Mouse (Mus musculus): Measurements from ENCODE around the gene Fcgr4.
A peak's percentile ranks its signal among the peaks of the same experiment; 100 is the strongest.
"Not testable (repeated sequence)": the region's sequence is repeated elsewhere in the genome, so short reads cannot be mapped to it uniquely, and the experiment has no call there.

Gene Fcgr4

GRCm38 (mm10) chr1:171053305-171053704 is 34.6 kb downstream of the Fcgr4 start:
- no peak for DNase-seq (ENCODE audit: low read depth, low spot score)
- Histone ChIP-seq H3K27me3 (ENCODE audit: control insufficient read depth, insufficient read depth, low read length, poor library complexity, severe bottlenecking) (no peaks in the 10 kb centered on the region), H3K36me3 (ENCODE audit: control insufficient read depth, insufficient read depth, low read length, poor library complexity, severe bottlenecking) (no peaks in the 10 kb centered on the region)

GRCm38 (mm10) chr1:171057253-171057652 is 38.5 kb downstream of the Fcgr4 start:
- no peak for DNase-seq (ENCODE audit: low read depth, low spot score)
- Histone ChIP-seq H3K27me3 (ENCODE audit: control insufficient read depth, insufficient read depth, low read length, poor library complexity, severe bottlenecking) (no peaks in the 10 kb centered on the region), H3K36me3 (ENCODE audit: control insufficient read depth, insufficient read depth, low read length, poor library complexity, severe bottlenecking) (no peaks in the 10 kb centered on the region)

DNA sequence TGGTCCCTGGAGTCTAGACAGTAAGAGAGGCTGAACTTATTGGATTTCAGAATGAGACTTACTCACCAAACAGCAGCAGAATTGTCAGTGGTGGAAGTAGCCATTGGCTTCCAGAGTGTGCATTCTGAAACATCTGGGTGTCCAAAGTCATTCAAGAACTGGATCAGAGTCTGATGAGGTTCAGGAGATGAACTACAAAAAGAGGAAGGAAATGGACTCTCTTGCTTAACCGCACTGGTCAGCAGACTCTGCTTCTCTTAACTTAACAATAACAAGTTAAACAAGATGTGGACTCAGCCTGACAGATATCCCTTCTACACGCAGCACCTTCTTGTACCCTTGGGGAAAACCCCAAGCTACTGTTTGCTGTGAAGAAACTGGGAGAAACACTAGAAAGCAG is 40.5 kb downstream of the Fcgr4 start:
- DNase-seq (ENCODE audit: low read depth, low spot score): no peak
- Histone ChIP-seq H3K36me3 (ENCODE audit: control insufficient read depth, insufficient read depth, low read length, poor library complexity, severe bottlenecking) (no peaks in the 10 kb centered on the region), H3K27me3 (ENCODE audit: control insufficient read depth, insufficient read depth, low read length, poor library complexity, severe bottlenecking) (no peaks in the 10 kb centered on the region)

DNA sequence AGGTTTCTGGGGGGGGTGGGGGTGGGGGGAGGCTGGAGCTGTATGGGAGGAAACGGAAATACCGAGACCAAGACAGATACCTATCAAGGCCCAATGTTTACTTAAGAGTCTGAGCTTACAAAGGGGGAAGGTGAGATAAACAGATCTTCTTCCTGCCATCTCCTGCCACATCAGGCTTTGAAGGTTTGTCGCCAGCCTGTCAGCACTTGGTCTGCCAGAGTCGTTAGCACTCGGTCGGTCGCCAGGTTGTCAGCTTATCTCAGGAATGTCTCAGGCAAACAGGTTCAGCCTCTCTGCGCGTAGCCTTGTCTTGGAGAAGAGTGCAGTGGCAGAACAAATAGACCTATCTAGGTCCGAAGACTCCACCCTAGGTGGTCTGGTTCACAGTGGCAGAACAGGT is 41.7 kb downstream of the Fcgr4 start:
- Histone ChIP-seq H3K36me3 (ENCODE audit: control insufficient read depth, insufficient read depth, low read length, poor library complexity, severe bottlenecking) (no peaks in the 10 kb centered on the region), H3K27me3 (ENCODE audit: control insufficient read depth, insufficient read depth, low read length, poor library complexity, severe bottlenecking) (no peaks in the 10 kb centered on the region)
- DNase-seq (ENCODE audit: low read depth, low spot score): no peak

DNA sequence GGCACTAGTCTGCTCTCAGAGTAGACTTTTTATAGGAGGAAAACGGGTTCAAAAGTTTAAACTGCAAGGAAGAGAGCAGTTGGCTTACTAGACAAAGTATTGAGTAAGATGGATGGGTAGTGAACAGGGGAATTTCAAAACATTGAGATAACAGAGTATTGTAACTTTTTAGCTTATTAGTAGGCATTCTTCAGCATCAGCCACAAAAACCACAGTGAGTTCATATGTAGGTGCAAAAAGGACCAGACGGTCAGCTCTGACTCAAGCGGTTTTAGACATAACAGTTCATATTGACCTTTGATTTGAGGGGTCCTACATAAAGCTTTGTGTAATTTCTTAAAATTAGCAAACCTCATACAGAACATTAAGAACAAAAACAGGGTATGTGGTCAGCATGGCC is 42.8 kb downstream of the Fcgr4 start:
- Histone ChIP-seq H3K27me3 (ENCODE audit: control insufficient read depth, insufficient read depth, low read length, poor library complexity, severe bottlenecking) (no peaks in the 10 kb centered on the region; the same call in 1 of the 2 replicates), H3K36me3 (ENCODE audit: control insufficient read depth, insufficient read depth, low read length, poor library complexity, severe bottlenecking) (no peaks in the 10 kb centered on the region)
- no peak for DNase-seq (ENCODE audit: low read depth, low spot score)

DNA sequence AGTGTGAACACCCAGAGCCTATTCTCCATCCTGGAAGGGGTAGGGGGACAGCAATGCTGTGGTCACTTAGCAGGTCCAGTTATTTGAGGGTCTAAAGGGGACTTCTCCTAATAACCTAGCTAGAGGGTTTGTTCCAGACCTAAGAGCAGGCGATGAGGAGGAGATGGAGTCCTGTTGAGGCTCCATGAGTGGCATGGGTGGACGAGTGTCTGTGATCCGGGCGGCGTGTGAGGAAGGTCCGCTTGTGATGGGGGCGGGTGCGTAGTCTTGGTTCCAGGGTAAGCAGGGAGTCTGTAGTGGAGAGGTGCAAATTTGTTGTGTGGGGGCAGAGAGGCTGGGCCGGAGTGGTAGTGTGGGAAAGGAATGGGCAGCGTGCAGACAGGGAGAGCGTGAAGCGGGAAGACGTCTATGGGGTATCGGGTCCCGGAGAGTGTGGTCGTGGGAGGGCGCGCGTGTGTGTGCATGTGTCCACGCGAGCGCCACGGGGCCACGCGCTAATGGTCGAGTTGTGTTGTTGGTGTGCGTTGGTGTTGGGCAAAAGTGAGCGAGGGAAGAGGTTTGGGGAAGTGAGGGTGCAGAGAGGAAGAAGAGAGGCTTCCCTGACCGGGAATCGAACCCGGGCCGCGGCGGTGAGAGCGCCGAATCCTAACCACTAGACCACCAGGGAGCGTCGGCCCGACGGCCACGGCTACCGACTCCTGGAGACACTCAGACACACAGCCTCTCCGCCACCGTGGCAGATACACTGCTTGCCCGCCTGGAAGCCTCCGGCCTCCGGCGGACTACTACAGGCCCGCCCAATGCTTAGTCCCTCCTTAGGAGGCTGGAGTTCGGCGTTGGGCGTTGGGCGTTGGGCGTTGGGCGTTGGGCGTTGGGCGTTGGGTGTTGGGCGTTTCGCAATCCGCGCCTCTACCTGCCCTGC is 45.1 kb downstream of the Fcgr4 start:
- H3K36me3 ChIP-seq (ENCODE audit: control insufficient read depth, insufficient read depth, low read length, poor library complexity, severe bottlenecking); H3K27me3 ChIP-seq (ENCODE audit: control insufficient read depth, insufficient read depth, low read length, poor library complexity, severe bottlenecking); DNase-seq (ENCODE audit: low read depth, low spot score): not testable (repeated sequence)

- H3K27me3 ChIP-seq (ENCODE audit: control insufficient read depth, insufficient read depth, low read length, poor library complexity, severe bottlenecking); H3K36me3 ChIP-seq (ENCODE audit: control insufficient read depth, insufficient read depth, low read length, poor library complexity, severe bottlenecking): not testable (repeated sequence)
- peak; percentile 60 for DNase-seq (ENCODE audit: low read depth, low spot score)
Observed at GRCm38 (mm10) chr1:171064491-171065242, 45.9 kb downstream of the Fcgr4 start, which contains the start of gene Fcgr3. Fcgr3 (minus strand) TSS chr1:171064935.

GRCm38 (mm10) chr1:171065243-171065587 is 46.5 kb downstream of the Fcgr4 start:
- not testable (repeated sequence) for DNase-seq (ENCODE audit: low read depth, low spot score); H3K27me3 ChIP-seq (ENCODE audit: control insufficient read depth, insufficient read depth, low read length, poor library complexity, severe bottlenecking)

DNA sequence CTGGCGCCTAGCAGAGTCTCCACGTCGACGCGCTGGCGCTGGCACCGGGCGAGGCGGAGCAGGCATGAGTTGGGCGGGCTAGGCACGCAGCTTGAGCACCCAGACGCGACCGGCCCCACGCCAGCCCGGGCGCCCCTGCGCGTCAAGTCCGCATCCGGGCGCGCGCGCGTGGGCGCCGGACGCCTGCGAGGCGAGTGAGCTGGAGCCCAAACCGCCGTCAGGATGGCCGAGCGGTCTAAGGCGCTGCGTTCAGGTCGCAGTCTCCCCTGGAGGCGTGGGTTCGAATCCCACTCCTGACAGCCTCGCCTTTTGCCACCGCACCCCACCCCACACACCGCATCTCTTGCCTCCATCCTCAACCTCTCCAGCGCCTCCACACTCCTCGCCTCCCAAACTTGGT is 47.0 kb downstream of the Fcgr4 start:
- DNase-seq (ENCODE audit: low read depth, low spot score); H3K27me3 ChIP-seq (ENCODE audit: control insufficient read depth, insufficient read depth, low read length, poor library complexity, severe bottlenecking); H3K36me3 ChIP-seq (ENCODE audit: control insufficient read depth, insufficient read depth, low read length, poor library complexity, severe bottlenecking): not testable (repeated sequence)

More at GRCm38 (mm10) chr1:171065243-171065587, 46.5 kb downstream of the Fcgr4 start:
- not testable (repeated sequence) for H3K36me3 ChIP-seq (ENCODE audit: control insufficient read depth, insufficient read depth, low read length, poor library complexity, severe bottlenecking)

DNA sequence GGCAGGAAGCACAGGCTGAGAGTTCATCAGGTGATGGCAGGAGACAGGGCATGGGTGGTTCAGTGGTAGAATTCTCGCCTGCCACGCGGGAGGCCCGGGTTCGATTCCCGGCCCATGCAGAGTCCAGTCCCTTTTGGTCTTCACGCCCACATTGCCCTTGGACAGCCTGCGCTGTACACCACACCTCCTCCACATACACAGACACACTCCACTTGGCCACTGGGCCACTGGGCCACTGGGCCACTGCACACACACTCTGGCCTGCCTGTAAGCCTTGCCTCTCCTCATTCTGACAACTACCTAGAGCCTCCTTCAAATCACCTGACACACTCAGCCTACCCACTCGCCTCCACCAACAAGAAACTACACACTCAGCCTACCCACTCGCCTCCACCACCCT is 47.9 kb downstream of the Fcgr4 start:
- H3K36me3 ChIP-seq (ENCODE audit: control insufficient read depth, insufficient read depth, low read length, poor library complexity, severe bottlenecking); H3K27me3 ChIP-seq (ENCODE audit: control insufficient read depth, insufficient read depth, low read length, poor library complexity, severe bottlenecking); DNase-seq (ENCODE audit: low read depth, low spot score): not testable (repeated sequence)

GRCm38 (mm10) chr1:171067928-171068327 is 49.2 kb downstream of the Fcgr4 start:
- not testable (repeated sequence) for DNase-seq (ENCODE audit: low read depth, low spot score); H3K27me3 ChIP-seq (ENCODE audit: control insufficient read depth, insufficient read depth, low read length, poor library complexity, severe bottlenecking); H3K36me3 ChIP-seq (ENCODE audit: control insufficient read depth, insufficient read depth, low read length, poor library complexity, severe bottlenecking)

GRCm38 (mm10) chr1:171069508-171069907 is 50.8 kb downstream of the Fcgr4 start:
- peak; percentile 50 for DNase-seq (ENCODE audit: low read depth, low spot score)
- not testable (repeated sequence) for H3K27me3 ChIP-seq (ENCODE audit: control insufficient read depth, insufficient read depth, low read length, poor library complexity, severe bottlenecking); H3K36me3 ChIP-seq (ENCODE audit: control insufficient read depth, insufficient read depth, low read length, poor library complexity, severe bottlenecking)

GRCm38 (mm10) chr1:171070879-171071278 is 52.2 kb downstream of the Fcgr4 start:
- not testable (repeated sequence) for DNase-seq (ENCODE audit: low read depth, low spot score); H3K27me3 ChIP-seq (ENCODE audit: control insufficient read depth, insufficient read depth, low read length, poor library complexity, severe bottlenecking); H3K36me3 ChIP-seq (ENCODE audit: control insufficient read depth, insufficient read depth, low read length, poor library complexity, severe bottlenecking)

DNA sequence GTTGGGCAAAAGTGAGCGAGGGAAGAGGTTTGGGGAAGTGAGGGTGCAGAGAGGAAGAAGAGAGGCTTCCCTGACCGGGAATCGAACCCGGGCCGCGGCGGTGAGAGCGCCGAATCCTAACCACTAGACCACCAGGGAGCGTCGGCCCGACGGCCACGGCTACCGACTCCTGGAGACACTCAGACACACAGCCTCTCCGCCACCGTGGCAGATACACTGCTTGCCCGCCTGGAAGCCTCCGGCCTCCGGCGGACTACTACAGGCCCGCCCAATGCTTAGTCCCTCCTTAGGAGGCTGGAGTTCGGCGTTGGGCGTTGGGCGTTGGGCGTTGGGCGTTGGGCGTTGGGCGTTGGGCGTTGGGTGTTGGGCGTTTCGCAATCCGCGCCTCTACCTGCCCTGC is 53.0 kb downstream of the Fcgr4 start:
- H3K27me3 ChIP-seq (ENCODE audit: control insufficient read depth, insufficient read depth, low read length, poor library complexity, severe bottlenecking); DNase-seq (ENCODE audit: low read depth, low spot score); H3K36me3 ChIP-seq (ENCODE audit: control insufficient read depth, insufficient read depth, low read length, poor library complexity, severe bottlenecking): not testable (repeated sequence)

DNA sequence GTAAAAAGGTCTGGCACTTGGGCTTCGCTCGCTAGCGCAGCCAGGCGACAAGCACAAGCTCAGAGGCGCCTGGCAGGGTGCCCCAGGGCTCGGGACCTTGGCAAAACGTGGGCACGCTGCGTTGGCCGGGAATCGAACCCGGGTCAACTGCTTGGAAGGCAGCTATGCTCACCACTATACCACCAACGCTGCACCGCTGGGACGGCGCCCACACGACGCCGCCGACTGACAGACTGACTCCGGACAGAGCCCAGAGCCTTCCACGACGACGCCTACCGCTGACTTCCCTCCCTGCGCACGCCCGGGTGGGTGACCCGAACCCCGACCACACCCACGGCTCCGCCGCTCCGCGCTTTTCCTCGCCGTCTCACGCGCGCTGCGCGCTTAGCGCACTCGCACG is 53.5 kb downstream of the Fcgr4 start:
- H3K27me3 ChIP-seq (ENCODE audit: control insufficient read depth, insufficient read depth, low read length, poor library complexity, severe bottlenecking); DNase-seq (ENCODE audit: low read depth, low spot score): not testable (repeated sequence)

More for the DNA sequence above, 53.5 kb downstream of the Fcgr4 start:
- H3K36me3 ChIP-seq (ENCODE audit: control insufficient read depth, insufficient read depth, low read length, poor library complexity, severe bottlenecking): not testable (repeated sequence)
